Mouse (Mus musculus): ENCODE measurements around the gene Nav2. TPM values are rescaled to one million over a fixed set of nuclear protein-coding genes. Genes with fewer than 3 reads are reported as not detected.

The Nav2 gene
- polyA plus RNA-seq, 1 experiment = 51.7 TPM

GRCm38 (mm10) chr7:49249462-49249861 lies 340.9 kb downstream of the Nav2 start:
- no peaks in the 10 kb centered on the region for H3K36me3 ChIP-seq (ENCODE audit: control insufficient read depth, insufficient read depth, low read length, poor library complexity, severe bottlenecking)
- no peaks in the 10 kb centered on the region for H3K4me1 ChIP-seq (ENCODE audit: control insufficient read depth, insufficient read depth, low read length)
- no peak overlapping the region for H3K27ac ChIP-seq (ENCODE audit: insufficient read depth, low read length)
- no peak overlapping the region for H3K9ac ChIP-seq (ENCODE audit: low read depth, poor library complexity, severe bottlenecking)
- H3K4me3 ChIP-seq (ENCODE audit: low read depth, low read length) = no peak overlapping the region
- H3K9me3 ChIP-seq (replicated peaks; ENCODE audit: control insufficient read depth, insufficient read depth, low read length, poor library complexity, severe bottlenecking) = no peaks in the 10 kb centered on the region
- TF ChIP-seq CTCF (IDR thresholded peaks at IDR 0.05; ENCODE audit: low read depth, low read length) (no peak), EP300 (IDR thresholded peaks at IDR 0.05; ENCODE audit: insufficient read depth, low read depth, low read length) (no peak), POLR2A (IDR thresholded peaks at IDR 0.05; ENCODE audit: insufficient read depth, low read length) (no peak)
- H3K27me3 ChIP-seq (ENCODE audit: control insufficient read depth, insufficient read depth, low read length, poor library complexity, severe bottlenecking) = no peaks in the 10 kb centered on the region

GRCm38 (mm10) chr7:49249996-49250395 lies 341.5 kb downstream of the Nav2 start:
- Histone ChIP-seq H3K9ac (ENCODE audit: low read depth, poor library complexity, severe bottlenecking) (no peak overlapping the region), H3K4me1 (ENCODE audit: control insufficient read depth, insufficient read depth, low read length) (no peaks in the 10 kb centered on the region), H3K36me3 (ENCODE audit: control insufficient read depth, insufficient read depth, low read length, poor library complexity, severe bottlenecking) (no peaks in the 10 kb centered on the region), H3K27ac (ENCODE audit: insufficient read depth, low read length) (no peak overlapping the region), H3K27me3 (ENCODE audit: control insufficient read depth, insufficient read depth, low read length, poor library complexity, severe bottlenecking) (no peaks in the 10 kb centered on the region), H3K4me3 (ENCODE audit: low read depth, low read length) (no peak overlapping the region), H3K9me3 (replicated peaks; ENCODE audit: control insufficient read depth, insufficient read depth, low read length, poor library complexity, severe bottlenecking) (no peaks in the 10 kb centered on the region)
- TF ChIP-seq CTCF (IDR thresholded peaks at IDR 0.05; ENCODE audit: low read depth, low read length) (peak; percentile 99), EP300 (IDR thresholded peaks at IDR 0.05; ENCODE audit: insufficient read depth, low read depth, low read length) (no peak)

DNA sequence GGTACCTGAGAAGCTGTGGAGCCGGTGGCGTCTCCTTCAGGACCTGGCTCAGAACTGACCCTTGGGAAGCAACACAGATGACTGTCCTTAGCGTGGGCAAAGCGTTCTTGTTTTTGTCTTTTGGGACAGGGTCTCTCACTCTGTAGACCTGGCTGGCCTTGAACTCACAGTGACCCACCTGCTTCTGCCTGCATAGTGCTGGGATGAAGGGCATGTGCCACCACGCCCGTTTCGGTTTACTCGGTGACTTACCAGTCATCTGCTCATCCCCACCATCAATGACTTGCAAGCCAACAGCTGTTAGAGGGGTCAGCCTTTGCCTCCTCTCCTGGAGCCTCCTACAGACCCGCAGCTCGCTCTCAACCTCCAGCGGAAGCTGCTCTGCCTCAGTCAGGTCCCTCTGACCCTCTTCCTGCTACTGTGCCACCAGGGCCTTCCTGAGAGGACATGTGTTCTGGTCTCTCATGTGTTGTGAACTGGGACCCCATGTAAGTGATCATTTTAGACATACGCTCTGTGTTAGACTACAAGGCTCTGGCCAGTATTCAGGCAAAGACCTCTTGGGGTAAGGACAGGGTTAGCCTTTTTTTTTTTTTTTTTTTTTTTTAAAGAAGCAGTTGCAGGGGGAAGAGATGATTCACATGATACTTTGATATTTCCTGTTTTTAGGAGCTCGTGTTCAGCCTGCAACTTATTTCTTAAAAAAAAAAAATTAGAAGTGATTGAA lies 342.2 kb downstream of the Nav2 start:
- no peaks in the 10 kb centered on the region for H3K4me1 ChIP-seq (ENCODE audit: control insufficient read depth, insufficient read depth, low read length)
- no peaks in the 10 kb centered on the region for H3K36me3 ChIP-seq (ENCODE audit: control insufficient read depth, insufficient read depth, low read length, poor library complexity, severe bottlenecking)
- no peak overlapping the region for H3K4me3 ChIP-seq (ENCODE audit: low read depth, low read length)
- no peak for TF ChIP-seq POLR2A (IDR thresholded peaks at IDR 0.05; ENCODE audit: insufficient read depth, low read length)
- no peak for TF ChIP-seq EP300 (IDR thresholded peaks at IDR 0.05; ENCODE audit: insufficient read depth, low read depth, low read length)
- no peak for TF ChIP-seq CTCF (IDR thresholded peaks at IDR 0.05; ENCODE audit: low read depth, low read length)
- H3K9me3 ChIP-seq (replicated peaks; ENCODE audit: control insufficient read depth, insufficient read depth, low read length, poor library complexity, severe bottlenecking) = no peaks in the 10 kb centered on the region
- H3K27ac ChIP-seq (ENCODE audit: insufficient read depth, low read length) = no peak overlapping the region
- H3K9ac ChIP-seq (ENCODE audit: low read depth, poor library complexity, severe bottlenecking) = no peak overlapping the region
- no peaks in the 10 kb centered on the region for H3K27me3 ChIP-seq (ENCODE audit: control insufficient read depth, insufficient read depth, low read length, poor library complexity, severe bottlenecking)

GRCm38 (mm10) chr7:49251308-49251638 lies 342.8 kb downstream of the Nav2 start:
- TF ChIP-seq CTCF (IDR thresholded peaks at IDR 0.05; ENCODE audit: low read depth, low read length) = no peak
- TF ChIP-seq EP300 (IDR thresholded peaks at IDR 0.05; ENCODE audit: insufficient read depth, low read depth, low read length) = no peak
- no peak for TF ChIP-seq POLR2A (IDR thresholded peaks at IDR 0.05; ENCODE audit: insufficient read depth, low read length)
- H3K4me3 ChIP-seq (ENCODE audit: low read depth, low read length) = no peak overlapping the region
- H3K9ac ChIP-seq (ENCODE audit: low read depth, poor library complexity, severe bottlenecking) = no peak overlapping the region
- H3K36me3 ChIP-seq (ENCODE audit: control insufficient read depth, insufficient read depth, low read length, poor library complexity, severe bottlenecking) = no peaks in the 10 kb centered on the region
- H3K27me3 ChIP-seq (ENCODE audit: control insufficient read depth, insufficient read depth, low read length, poor library complexity, severe bottlenecking) = no peaks in the 10 kb centered on the region
- no peaks in the 10 kb centered on the region for H3K4me1 ChIP-seq (ENCODE audit: control insufficient read depth, insufficient read depth, low read length)
- H3K9me3 ChIP-seq (replicated peaks; ENCODE audit: control insufficient read depth, insufficient read depth, low read length, poor library complexity, severe bottlenecking) = no peaks in the 10 kb centered on the region
- no peak overlapping the region for H3K27ac ChIP-seq (ENCODE audit: insufficient read depth, low read length)

- TF ChIP-seq POLR2A (IDR thresholded peaks at IDR 0.05; ENCODE audit: insufficient read depth, low read length) (no peak), CTCF (IDR thresholded peaks at IDR 0.05; ENCODE audit: low read depth, low read length) (no peak), EP300 (IDR thresholded peaks at IDR 0.05; ENCODE audit: insufficient read depth, low read depth, low read length) (no peak)
Observed at GRCm38 (mm10) chr7:49252444-49252843, 343.9 kb downstream of the Nav2 start.

DNA sequence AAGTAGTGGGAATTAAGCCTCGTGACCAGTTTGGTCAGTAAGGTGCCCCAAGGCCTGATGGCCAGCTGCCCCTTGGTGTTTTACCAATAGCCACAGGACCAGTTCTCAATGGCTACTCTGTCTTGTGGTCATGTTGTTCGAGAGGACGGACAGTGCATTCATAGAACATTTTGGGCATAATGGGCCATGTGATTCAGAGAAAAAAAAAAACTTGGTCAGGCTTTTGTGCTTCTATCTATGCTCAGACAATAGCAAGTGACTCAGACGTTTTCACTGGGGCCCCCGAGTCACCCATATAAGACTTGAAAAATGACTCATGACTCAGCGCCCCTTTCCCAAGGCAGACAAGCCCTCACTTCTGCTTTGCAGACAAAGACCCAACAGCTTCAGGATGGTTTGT lies 344.4 kb downstream of the Nav2 start:
- no peaks in the 10 kb centered on the region for H3K27me3 ChIP-seq (ENCODE audit: control insufficient read depth, insufficient read depth, low read length, poor library complexity, severe bottlenecking)
- H3K9ac ChIP-seq (ENCODE audit: low read depth, poor library complexity, severe bottlenecking) = no peak overlapping the region
- H3K4me3 ChIP-seq (ENCODE audit: low read depth, low read length) = no peak overlapping the region
- H3K36me3 ChIP-seq (ENCODE audit: control insufficient read depth, insufficient read depth, low read length, poor library complexity, severe bottlenecking) = no peaks in the 10 kb centered on the region
- no peaks in the 10 kb centered on the region for H3K4me1 ChIP-seq (ENCODE audit: control insufficient read depth, insufficient read depth, low read length)
- no peak for TF ChIP-seq EP300 (IDR thresholded peaks at IDR 0.05; ENCODE audit: insufficient read depth, low read depth, low read length)
- TF ChIP-seq CTCF (IDR thresholded peaks at IDR 0.05; ENCODE audit: low read depth, low read length) = no peak
- no peak for TF ChIP-seq POLR2A (IDR thresholded peaks at IDR 0.05; ENCODE audit: insufficient read depth, low read length)
- H3K9me3 ChIP-seq (replicated peaks; ENCODE audit: control insufficient read depth, insufficient read depth, low read length, poor library complexity, severe bottlenecking) = no peaks in the 10 kb centered on the region
- H3K27ac ChIP-seq (ENCODE audit: insufficient read depth, low read length) = no peak overlapping the region

More at GRCm38 (mm10) chr7:49252444-49252843, 343.9 kb downstream of the Nav2 start:
- H3K27me3 ChIP-seq (ENCODE audit: control insufficient read depth, insufficient read depth, low read length, poor library complexity, severe bottlenecking) = no peaks in the 10 kb centered on the region
- no peak overlapping the region for H3K9ac ChIP-seq (ENCODE audit: low read depth, poor library complexity, severe bottlenecking)
- no peaks in the 10 kb centered on the region for H3K36me3 ChIP-seq (ENCODE audit: control insufficient read depth, insufficient read depth, low read length, poor library complexity, severe bottlenecking)
- H3K27ac ChIP-seq (ENCODE audit: insufficient read depth, low read length) = no peak overlapping the region
- H3K4me3 ChIP-seq (ENCODE audit: low read depth, low read length) = no peak overlapping the region
- H3K9me3 ChIP-seq (replicated peaks; ENCODE audit: control insufficient read depth, insufficient read depth, low read length, poor library complexity, severe bottlenecking) = no peaks in the 10 kb centered on the region
- no peaks in the 10 kb centered on the region for H3K4me1 ChIP-seq (ENCODE audit: control insufficient read depth, insufficient read depth, low read length)

Measured in ES-Bruce4 (cell line).